Mouse (Mus musculus) Muller cell, postnatal 12 days (primary cell): ENCODE measurements around the gene Trak1.
"Not testable (repeated sequence)": the region's sequence is repeated elsewhere in the genome, so short reads cannot be mapped to it uniquely, and the experiment has no call there.

Experiments used
- DNase-seq: peaks from one replicate; pipeline ENCODE4 v3.0.0-alpha.2; 2015; ENCODE audit errors: inconsistent ontology term

The Trak1 gene

GRCm38 (mm10) chr9:121429592-121429991 lies 132.3 kb downstream of the Trak1 start:
- DNase-seq: no peak

- DNase-seq: no peak
Measured at GRCm38 (mm10) chr9:121430379-121430778, 133.1 kb downstream of the Trak1 start.

GRCm38 (mm10) chr9:121433745-121434528 lies 136.6 kb downstream of the Trak1 start:
- DNase-seq: no peak

- DNase-seq: peak; percentile 62
Measured at GRCm38 (mm10) chr9:121435332-121435956, 138.1 kb downstream of the Trak1 start.

GRCm38 (mm10) chr9:121436501-121436900 lies 139.2 kb downstream of the Trak1 start:
- no peak for DNase-seq

- no peak for DNase-seq
Measured at GRCm38 (mm10) chr9:121442145-121442544, 144.8 kb downstream of the Trak1 start.

GRCm38 (mm10) chr9:121443696-121444366 lies 146.5 kb downstream of the Trak1 start:
- no peak for DNase-seq

- DNase-seq: no peak
Measured at GRCm38 (mm10) chr9:121444367-121444707, 147.0 kb downstream of the Trak1 start.

GRCm38 (mm10) chr9:121445364-121445763 lies 148.1 kb downstream of the Trak1 start:
- DNase-seq: peak; percentile 30

GRCm38 (mm10) chr9:121446431-121446831 lies 149.1 kb downstream of the Trak1 start:
- no peak for DNase-seq

- DNase-seq: not testable (repeated sequence)
Measured at GRCm38 (mm10) chr9:121452342-121452942, 155.1 kb downstream of the Trak1 start.

- DNase-seq: no peak
Measured at GRCm38 (mm10) chr9:121454891-121455290, 157.6 kb downstream of the Trak1 start.

- DNase-seq: no peak
Measured at GRCm38 (mm10) chr9:121456739-121457515, 159.6 kb downstream of the Trak1 start.

- no peak for DNase-seq
Measured at GRCm38 (mm10) chr9:121458466-121458865, 161.2 kb downstream of the Trak1 start.

- DNase-seq: no peak
Measured at GRCm38 (mm10) chr9:121459950-121460349, 162.6 kb downstream of the Trak1 start.

GRCm38 (mm10) chr9:121460527-121460926 lies 163.2 kb downstream of the Trak1 start:
- DNase-seq: no peak

- DNase-seq: no peak
Measured at GRCm38 (mm10) chr9:121467460-121467859, 170.2 kb downstream of the Trak1 start.

GRCm38 (mm10) chr9:121469711-121470110 lies 172.4 kb downstream of the Trak1 start:
- no peak for DNase-seq

- DNase-seq: no peak
Measured at GRCm38 (mm10) chr9:121474771-121475170, 177.5 kb downstream of the Trak1 start.

- no peak for DNase-seq
Measured at GRCm38 (mm10) chr9:121475488-121476452, 178.5 kb downstream of the Trak1 start.
